Mouse (Mus musculus) ES-E14 (cell line): ENCODE data around the gene Ciz1.

Experiments used
- CHD2 ChIP-seq: IDR thresholded peaks from 2 replicates; pipeline ENCODE4 v1.6.1; 2014; ENCODE audit warnings: mild to moderate bottlenecking, low read depth, low read length, inconsistent platforms
- HCFC1 ChIP-seq: IDR thresholded peaks from 2 replicates; pipeline ENCODE4 v1.6.1; 2012; ENCODE audit warnings: low read length, inconsistent platforms, borderline replicate concordance; ENCODE audit not compliant: insufficient read depth
- MAFK ChIP-seq: IDR thresholded peaks from 2 replicates; pipeline ENCODE4 v1.6.1; 2014; ENCODE audit warnings: mild to moderate bottlenecking, low read depth, low read length, inconsistent platforms; ENCODE audit not compliant: insufficient read depth
- ZC3H11A ChIP-seq: IDR thresholded peaks from 2 replicates; pipeline ENCODE4 v1.6.1; 2012; ENCODE audit warnings: low read depth, mild to moderate bottlenecking, inconsistent platforms, low read length, borderline replicate concordance

DNA sequence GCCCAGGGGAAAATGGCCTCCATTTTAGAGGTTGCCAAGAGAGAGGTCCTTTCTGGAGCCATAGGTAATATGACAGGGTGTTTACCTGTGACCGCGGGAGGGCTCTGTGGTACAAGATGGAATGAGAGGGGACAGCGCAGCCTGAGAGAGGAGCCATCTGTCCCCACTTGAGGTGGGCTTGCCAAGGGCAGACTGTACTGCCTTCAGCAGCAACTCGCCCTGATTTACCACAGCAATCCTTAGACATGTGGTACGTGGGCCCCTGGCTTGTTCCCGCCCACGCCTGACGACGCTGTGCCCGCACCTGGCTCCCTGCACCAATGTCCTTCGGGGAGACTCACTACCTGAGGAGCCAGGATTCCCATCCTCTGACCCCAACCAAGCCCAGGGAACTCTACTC lies 3.8 kb upstream of the Ciz1 start:
- TF ChIP-seq ZC3H11A (no peak), HCFC1 (no peak), MAFK (no peak), CHD2 (no peak)
